Mouse (Mus musculus) forebrain, postnatal 0 days (tissue): Measurements from ENCODE around the gene Esyt1. TPM values are rescaled to one million over a fixed set of nuclear protein-coding genes. Genes with fewer than 3 reads are reported as not detected.
A peak's percentile ranks its signal among the peaks of the same experiment; 100 is the strongest.

ENCODE experiments used
- ATAC-seq: fragments of 200-750 bp; cut with Nextera tagmentation; 2 replicates; pipeline ENCODE4 v1.8.0; 2017; ENCODE audit warnings: mild to moderate bottlenecking, moderate library complexity
- DNase-seq: peaks from one replicate; pipeline ENCODE4 v3.0.0-alpha.2; 2015
- H3K27ac ChIP-seq: fragments of 300-500 bp; sonication (generic); 2 replicates; pipeline ENCODE4 v1.5.1; 2014; ENCODE audit warnings: low read depth, mild to moderate bottlenecking, antibody characterized with exemption, low read length, moderate library complexity, mixed read lengths
- H3K27me3 ChIP-seq: fragments of 300-500 bp; sonication (generic); 2 replicates; pipeline ENCODE4 v1.6.1; 2014; ENCODE audit warnings: mild to moderate bottlenecking, low read length, mixed read lengths; ENCODE audit not compliant: insufficient read depth
- H3K36me3 ChIP-seq: fragments of 300-500 bp; sonication (generic); 2 replicates; pipeline ENCODE4 v1.6.1; 2014; ENCODE audit warnings: mild to moderate bottlenecking, moderate library complexity; ENCODE audit not compliant: insufficient read depth
- H3K4me1 ChIP-seq: fragments of 300-500 bp; sonication (generic); 2 replicates; pipeline ENCODE4 v1.6.1; 2014; ENCODE audit warnings: antibody characterized with exemption; ENCODE audit not compliant: insufficient read depth
- H3K4me2 ChIP-seq: fragments of 300-500 bp; sonication (generic); 2 replicates; pipeline ENCODE4 v1.6.1; 2014; ENCODE audit warnings: low read depth, mild to moderate bottlenecking, moderate library complexity
- H3K4me3 ChIP-seq: fragments of 300-500 bp; sonication (generic); 2 replicates; pipeline ENCODE4 v1.5.1; 2014; ENCODE audit warnings: low read depth, low read length, mixed read lengths
- H3K9ac ChIP-seq: fragments of 300-500 bp; sonication (generic); 2 replicates; pipeline ENCODE4 v1.6.1; 2014; ENCODE audit warnings: mild to moderate bottlenecking
- H3K9me3 ChIP-seq: fragments of 300-500 bp; sonication (generic); 2 replicates; pipeline ENCODE4 v1.6.1; 2016; ENCODE audit warnings: low read length
- CTCF ChIP-seq: sonication (generic); IDR thresholded peaks from 2 replicates; pipeline ENCODE4 v1.5.1; 2016; ENCODE audit warnings: antibody characterized with exemption, control low read depth, low read depth
- WGBS: fragments of 180-500 bp; shearing (Covaris S2); extraction: QIAGEN DNeasy Blood & Tissue Kit; methylation state at CpG from one replicate; pipeline ENCODE4 v1.1.7; 2014; 5-methylcytosine and 5-hydroxymethylcytosine counted together
- polyA plus RNA-seq: library from polyadenylated mRNA; unstranded; fragments of >200 nt; fragmentation: Nextera tagmentation; extraction: Ambion mirVana; gene quantifications from 2 replicates; pipeline ENCODE4 v1.2.1, GENCODE M21; 2015
- total RNA-seq: library from RNA; depleted of rRNA; stranded (reverse); fragments of >200 nt; gene quantifications from 2 replicates; pipeline ENCODE4 v1.2.3, GENCODE M21; 2014

Esyt1 gene
- total and polyA plus RNA-seq, 2 experiments from 2014 or later, result 5.3 to 14.8 TPM

GRCm38 (mm10) chr10:128504012-128504411, 21.7 kb downstream of the Esyt1 start:
- WGBS, result 87% methylated on average over 3 of the region's 3 CpGs
- Histone ChIP-seq H3K27me3 (no peaks in the 10 kb centered on the region), H3K4me1 (no peaks in the 10 kb centered on the region), H3K4me2 (no peak overlapping the region), H3K9ac (no peak overlapping the region), H3K36me3 (0 out of 2 replicates have a peak, but pooled peaks cover 4% of the 10 kb centered on the region), H3K27ac (no peak overlapping the region), H3K9me3 (no peaks in the 10 kb centered on the region), H3K4me3 (no peak overlapping the region)
- no peak for DNase-seq
- no peak for ATAC-seq
- no peak for TF ChIP-seq CTCF

- no peak for ATAC-seq
- no peak for TF ChIP-seq CTCF
Measured at GRCm38 (mm10) chr10:128503532-128503931, 22.1 kb downstream of the Esyt1 start.

GRCm38 (mm10) chr10:128502341-128502740, 23.3 kb downstream of the Esyt1 start:
- ATAC-seq (no peak), DNase-seq (no peak)
- H3K4me1 ChIP-seq, result peaks cover 9% of the 10 kb centered on the region
- no peak overlapping the region for H3K4me3 ChIP-seq
- H3K27me3 ChIP-seq, result no peaks in the 10 kb centered on the region
- H3K4me2 ChIP-seq, result no peak overlapping the region
- TF ChIP-seq CTCF, result no peak
- WGBS, result 86% methylated on average over 5 of the region's 5 CpGs
- no peaks in the 10 kb centered on the region for H3K36me3 ChIP-seq
- no peaks in the 10 kb centered on the region for H3K9me3 ChIP-seq
- no peak overlapping the region for H3K27ac ChIP-seq
- no peak overlapping the region for H3K9ac ChIP-seq

More at GRCm38 (mm10) chr10:128503532-128503931, 22.1 kb downstream of the Esyt1 start:
- Histone ChIP-seq H3K4me2 (no peak overlapping the region), H3K4me1 (no peaks in the 10 kb centered on the region), H3K9me3 (no peaks in the 10 kb centered on the region), H3K9ac (no peak overlapping the region), H3K4me3 (no peak overlapping the region), H3K27ac (no peak overlapping the region), H3K27me3 (no peaks in the 10 kb centered on the region), H3K36me3 (no peaks in the 10 kb centered on the region)
- DNase-seq, result no peak
- 81% methylated on average over 8 of the region's 8 CpGs for WGBS

GRCm38 (mm10) chr10:128499116-128499671, 26.5 kb downstream of the Esyt1 start:
- no peaks in the 10 kb centered on the region for H3K36me3 ChIP-seq
- peak; percentile 60 for DNase-seq
- no peaks in the 10 kb centered on the region for H3K27me3 ChIP-seq
- peak overlapping the region; percentile 53 for H3K9ac ChIP-seq
- TF ChIP-seq CTCF, result no peak
- peak overlapping the region; percentile 69 for H3K4me3 ChIP-seq
- H3K9me3 ChIP-seq, result no peaks in the 10 kb centered on the region
- WGBS, result 2% methylated on average over 21 of the region's 21 CpGs
- H3K4me2 ChIP-seq, result peak overlapping the region; percentile 60
- peak; percentile 8; the same call in 1 of the 2 replicates for ATAC-seq
- H3K27ac ChIP-seq, result peak overlapping the region; percentile 76
- peaks cover 20% of the 10 kb centered on the region for H3K4me1 ChIP-seq

GRCm38 (mm10) chr10:128498590-128498989, 27.1 kb downstream of the Esyt1 start, which contains the start of gene Myl6b:
TSS of gene Myl6b (minus strand) at chr10:128498685.
- Histone ChIP-seq H3K4me3 (peak within 1 kb of the TSS; percentile 69), H3K9me3 (no peaks in the 10 kb centered on the region), H3K4me2 (peak within 1 kb of the TSS; percentile 60), H3K36me3 (no peaks in the 10 kb centered on the region), H3K27me3 (no peaks in the 10 kb centered on the region), H3K9ac (peak within 1 kb of the TSS; percentile 53), H3K4me1 (peaks cover 20% of the 10 kb centered on the region), H3K27ac (peak within 1 kb of the TSS; percentile 76)
- WGBS, result under 1% methylated on average over 27 of the region's 27 CpGs
- peak; percentile 71 for ATAC-seq
- peak; percentile 95 for DNase-seq
- TF ChIP-seq CTCF, result 0 out of 2 replicates have a peak, but pooled peaks have one; percentile 1

GRCm38 (mm10) chr10:128497134-128497737, 28.4 kb downstream of the Esyt1 start:
- no peaks in the 10 kb centered on the region for H3K36me3 ChIP-seq

GRCm38 (mm10) chr10:128496509-128497077, 29.1 kb downstream of the Esyt1 start:
- no peak overlapping the region for H3K9ac ChIP-seq
- no peak overlapping the region for H3K4me3 ChIP-seq
- DNase-seq (no peak), ATAC-seq (no peak)
- peaks cover 20% of the 10 kb centered on the region for H3K4me1 ChIP-seq
- no peak overlapping the region for H3K27ac ChIP-seq
- 27% methylated on average over 6 of the region's 6 CpGs for WGBS
- no peaks in the 10 kb centered on the region for H3K27me3 ChIP-seq
- no peaks in the 10 kb centered on the region for H3K9me3 ChIP-seq
- no peak overlapping the region for H3K4me2 ChIP-seq
- 0 out of 2 replicates have a peak, but pooled peaks cover 6% of the 10 kb centered on the region for H3K36me3 ChIP-seq
- no peak for TF ChIP-seq CTCF

More at GRCm38 (mm10) chr10:128497134-128497737, 28.4 kb downstream of the Esyt1 start:
- TF ChIP-seq CTCF, result no peak
- Histone ChIP-seq H3K4me2 (peak overlapping the region; percentile 60; the same call in 1 of the 2 replicates), H3K4me1 (peaks cover 20% of the 10 kb centered on the region), H3K27me3 (no peaks in the 10 kb centered on the region), H3K27ac (no peak overlapping the region), H3K4me3 (no peak overlapping the region), H3K9me3 (no peaks in the 10 kb centered on the region), H3K9ac (peak overlapping the region; percentile 53; the same call in 1 of the 2 replicates)
- 42% methylated on average over 6 of the region's 6 CpGs for WGBS
- DNase-seq (no peak), ATAC-seq (no peak)
